Mouse (Mus musculus): ENCODE data around the gene Ovca2.

DNA sequence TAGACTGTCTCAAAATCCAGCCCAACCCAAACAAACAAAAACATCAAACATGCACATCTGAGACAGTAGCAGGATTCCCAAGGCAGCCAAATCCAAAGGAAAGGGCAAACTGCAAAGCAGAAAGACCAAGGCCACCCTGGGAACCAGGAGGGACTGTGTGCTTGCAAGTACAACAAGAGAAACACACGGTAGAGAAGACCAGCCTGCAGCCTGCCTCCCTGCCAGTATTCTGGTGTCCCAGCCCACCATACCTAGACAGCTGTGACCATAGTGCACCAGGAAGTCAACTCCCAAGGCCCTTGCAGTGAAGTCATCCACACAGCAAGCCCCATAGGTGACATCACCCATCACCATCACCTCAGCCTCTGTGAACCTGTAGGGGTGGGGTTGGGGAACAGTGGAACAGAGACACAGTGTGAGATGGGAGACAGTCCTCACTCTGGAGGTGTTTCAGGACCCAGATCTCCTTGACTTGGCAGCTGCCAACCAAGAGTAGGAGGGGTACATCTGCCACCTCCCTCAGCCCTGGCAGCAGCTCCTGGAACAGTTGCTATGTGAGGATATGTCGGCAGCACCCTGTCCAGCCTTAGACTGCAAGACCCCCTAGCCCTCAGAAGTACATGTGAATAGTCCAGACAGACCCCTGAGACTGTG is 5.4 kb upstream of the Ovca2 start:
- TF ChIP-seq CTCF (IDR thresholded peaks at IDR 0.05; ENCODE audit: control insufficient read depth, insufficient read depth, insufficient read length), result no peak
- TF ChIP-seq MYOG (IDR thresholded peaks at IDR 0.05; ENCODE audit: control insufficient read depth, extremely low read depth, insufficient read length), result no peak
- no peak for TF ChIP-seq CEBPB (IDR thresholded peaks at IDR 0.05; ENCODE audit: low read depth)
- no peak for TF ChIP-seq MAX (IDR thresholded peaks at IDR 0.05)
- TF ChIP-seq USF1 (IDR thresholded peaks at IDR 0.05; ENCODE audit: low read depth), result no peak
- no peak for TF ChIP-seq MYOD1 (IDR thresholded peaks at IDR 0.05; ENCODE audit: control insufficient read depth, insufficient read length, low read depth)
